Mouse (Mus musculus): ENCODE measurements around the gene Cfap73.

GRCm38 (mm10) chr5:120634131-120634530, at the start of gene Cfap73:
- no peak for TF ChIP-seq POLR2A (IDR thresholded peaks at IDR 0.05; ENCODE audit: insufficient read depth, low read depth, low read length)
- TF ChIP-seq CTCF (IDR thresholded peaks at IDR 0.05): no peak

Data from heart, adult 2 months (tissue).